Mouse (Mus musculus) kidney, adult 2 months (tissue): ENCODE data around the gene Rab20.

Experiments
- CTCF ChIP-seq: fragments of 200-500 bp; conservative IDR thresholded peaks from 2 replicates; pipeline ENCODE4 v1.5.1; 2011; ENCODE audit warnings: low read depth, mild to moderate bottlenecking, control low read depth, low read length, moderate library complexity, mixed read lengths; ENCODE audit not compliant: insufficient read depth, insufficient read length
- POLR2A ChIP-seq: fragments of 200-500 bp; IDR thresholded peaks from one replicate; pipeline ENCODE4 v1.6.1; 2011; ENCODE audit warnings: low read depth, low read length, control low read depth

- TF ChIP-seq CTCF (0 out of 2 replicates have a peak, but pooled peaks have one; percentile 13), POLR2A (no peak)
These were observed 55.4 kb downstream of the Rab20 start for GRCm38 (mm10) chr8:11423091-11423490.
